Mouse (Mus musculus): ENCODE data around the gene Thy1.

Gene Thy1

DNA sequence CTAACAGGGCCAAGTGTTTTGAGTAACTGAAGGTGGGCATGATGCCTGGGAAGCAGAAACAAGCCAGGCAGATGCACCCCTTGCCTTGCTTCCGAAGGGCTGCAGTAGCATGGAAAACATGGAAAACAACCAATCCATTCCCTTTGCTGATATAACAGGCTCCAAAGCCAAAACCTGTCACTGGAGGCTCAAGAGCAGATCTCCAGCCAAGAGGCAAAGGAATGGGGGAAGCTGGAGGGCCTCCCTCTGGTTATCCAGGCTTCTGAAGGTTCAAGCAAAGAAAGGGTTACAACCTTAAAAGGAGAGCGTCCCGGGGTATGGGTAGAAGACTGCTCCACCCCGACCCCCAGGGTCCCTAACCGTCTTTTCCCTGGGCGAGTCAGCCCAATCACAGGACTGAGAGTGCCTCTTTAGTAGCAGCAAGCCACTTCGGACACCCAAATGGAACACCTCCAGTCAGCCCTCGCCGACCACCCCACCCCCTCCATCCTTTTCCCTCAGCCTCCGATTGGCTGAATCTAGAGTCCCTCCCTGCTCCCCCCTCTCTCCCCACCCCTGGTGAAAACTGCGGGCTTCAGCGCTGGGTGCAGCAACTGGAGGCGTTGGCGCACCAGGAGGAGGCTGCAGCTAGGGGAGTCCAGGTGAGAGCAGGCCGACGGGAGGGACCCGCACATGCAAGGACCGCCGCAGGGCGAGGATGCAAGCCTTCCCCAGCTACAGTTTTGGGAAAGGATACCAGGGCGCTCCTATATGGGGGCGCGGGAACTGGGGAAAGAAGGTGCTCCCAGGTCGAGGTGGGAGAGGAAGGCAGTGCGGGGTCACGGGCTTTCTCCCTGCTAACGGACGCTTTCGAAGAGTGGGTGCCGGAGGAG lies at the start of gene Thy1:
Gene Thy1 (plus strand): TSS at position 549 of the 872 bp plus-strand sequence.
- DNase-seq = no peak

DNA sequence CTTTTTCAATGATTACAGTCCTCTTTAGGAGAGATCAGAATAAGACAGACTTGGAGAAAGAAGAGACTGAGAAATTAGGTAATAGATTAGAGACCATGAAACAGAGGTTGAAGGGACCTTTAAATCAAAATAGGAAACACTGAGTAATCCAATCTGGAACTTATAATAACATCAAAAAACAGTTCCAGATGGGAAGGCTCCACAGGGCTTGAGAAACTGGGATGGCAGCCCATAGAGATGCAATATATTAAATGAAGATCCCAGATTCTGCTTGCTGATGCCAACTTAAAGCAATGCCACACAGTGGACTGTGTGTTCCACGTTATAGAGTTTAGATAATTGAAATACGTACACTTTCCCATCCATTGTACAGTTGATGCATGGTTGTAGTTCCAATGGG lies 45.5 kb upstream of the Thy1 start:
- DNase-seq = no peak

DNA sequence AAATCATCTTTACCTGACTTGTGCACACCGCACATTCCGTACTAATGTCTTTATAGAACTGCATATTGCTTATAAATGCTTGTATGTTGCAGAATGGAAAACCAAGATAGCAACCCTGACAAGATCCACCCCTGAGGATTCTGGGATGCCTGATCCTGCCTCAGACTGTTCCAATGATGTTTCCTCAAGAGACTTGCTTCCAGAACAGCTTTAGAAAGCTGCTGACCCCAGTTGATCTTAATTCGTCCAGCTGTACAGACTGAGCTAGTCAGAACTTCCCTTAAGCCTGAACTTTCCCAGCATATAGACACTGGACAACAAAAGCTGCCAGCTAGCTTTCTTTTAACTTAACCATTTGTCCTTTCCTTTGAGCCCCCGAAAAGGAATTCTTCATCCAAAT lies 44.3 kb upstream of the Thy1 start:
- no peak for DNase-seq

DNA sequence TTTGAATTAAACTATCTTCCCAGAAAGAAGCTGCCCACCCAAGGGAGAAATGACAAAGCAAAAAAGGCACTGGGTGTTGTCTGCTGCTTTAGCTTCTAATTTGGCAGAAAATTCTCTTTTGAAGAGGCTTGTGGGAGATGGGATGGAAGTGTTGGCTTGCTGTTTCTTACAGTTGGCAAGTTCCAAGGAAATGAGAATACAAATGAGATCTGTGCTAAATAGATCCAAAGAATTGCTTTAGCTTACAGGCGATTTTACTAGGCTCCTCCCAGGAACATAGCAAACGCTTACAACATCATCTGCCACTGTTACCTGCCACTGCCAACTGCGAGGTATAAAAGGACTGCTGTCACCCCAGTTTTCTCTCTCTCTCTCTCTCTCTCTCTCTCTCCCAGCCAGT lies 38.8 kb upstream of the Thy1 start:
- DNase-seq = no peak

DNA sequence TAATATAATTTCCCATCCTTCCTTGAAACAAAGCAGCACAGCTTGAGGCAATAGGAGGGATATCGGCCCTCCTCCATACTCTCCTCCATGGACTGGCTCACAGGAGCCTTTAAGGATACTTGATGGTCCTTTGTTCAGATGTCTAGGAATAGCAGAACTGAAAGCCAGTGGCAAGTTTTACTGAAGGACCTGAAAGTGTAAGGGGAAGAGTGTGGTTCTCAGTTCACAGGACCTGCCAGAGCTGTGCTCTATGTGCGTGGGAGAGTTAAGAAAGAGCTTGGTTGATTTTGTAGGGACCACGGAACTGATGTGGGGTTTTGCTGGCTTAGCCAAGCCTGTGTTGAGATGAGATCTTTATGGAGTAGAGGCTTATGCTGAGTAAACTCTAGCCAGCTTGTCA lies 37.9 kb upstream of the Thy1 start:
- DNase-seq = no peak

DNA sequence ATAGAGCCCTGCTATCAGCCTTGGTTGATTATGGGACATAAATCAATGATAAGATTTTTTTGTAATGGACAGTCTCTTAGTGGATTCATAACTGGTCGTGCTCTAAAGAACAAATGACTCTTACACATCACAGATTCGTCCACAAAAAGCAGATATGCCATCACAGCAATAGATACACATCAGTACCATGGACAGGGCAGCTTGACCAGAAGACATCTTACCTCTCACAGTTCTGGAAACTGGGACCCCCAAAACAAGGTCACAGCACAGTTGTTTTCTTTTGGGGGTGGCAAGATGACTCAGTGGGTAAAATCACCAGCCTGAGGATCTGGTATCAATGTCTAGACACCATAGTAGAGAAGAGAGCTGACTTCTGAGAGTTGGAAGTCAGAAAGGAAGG lies 35.9 kb upstream of the Thy1 start:
- no peak for DNase-seq

DNA sequence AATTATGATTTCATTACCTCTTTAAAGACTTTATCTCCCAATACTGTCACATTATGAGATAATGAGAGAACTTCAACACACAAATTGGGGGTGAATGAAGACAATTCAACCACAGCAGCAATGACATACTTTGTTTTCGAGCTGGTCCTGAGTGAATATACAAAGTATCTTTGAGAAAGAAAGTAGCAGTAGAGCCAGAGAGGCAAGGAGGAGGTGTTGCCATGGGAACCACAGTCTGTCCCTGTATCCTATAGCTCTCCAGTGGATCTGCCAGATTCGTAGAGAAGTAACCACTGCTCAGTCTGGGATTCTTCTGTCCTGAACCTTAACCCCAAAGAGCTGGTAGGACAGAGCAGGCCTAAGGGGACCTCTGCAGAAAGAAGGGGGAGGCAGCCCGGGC lies 35.2 kb upstream of the Thy1 start:
- DNase-seq = no peak

DNA sequence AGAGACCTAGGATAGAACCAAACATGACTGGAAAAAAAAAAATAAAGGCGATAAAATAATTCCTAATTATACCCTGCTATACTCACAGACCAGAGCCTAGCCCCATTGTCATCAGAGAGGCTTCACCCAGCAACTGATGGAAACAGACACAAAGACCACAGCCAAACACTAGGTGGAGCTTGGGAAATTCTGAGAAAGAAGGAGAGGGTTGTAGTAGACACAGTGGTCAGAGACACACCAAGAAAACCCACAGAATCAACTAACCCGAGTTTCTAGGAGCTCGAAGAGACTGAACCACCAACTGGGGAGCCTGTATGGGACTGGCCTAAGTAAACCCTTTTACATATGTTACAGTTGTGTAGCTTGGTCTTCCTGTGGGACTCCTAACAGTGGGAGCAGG lies 32.3 kb upstream of the Thy1 start:
- no peak for DNase-seq

DNA sequence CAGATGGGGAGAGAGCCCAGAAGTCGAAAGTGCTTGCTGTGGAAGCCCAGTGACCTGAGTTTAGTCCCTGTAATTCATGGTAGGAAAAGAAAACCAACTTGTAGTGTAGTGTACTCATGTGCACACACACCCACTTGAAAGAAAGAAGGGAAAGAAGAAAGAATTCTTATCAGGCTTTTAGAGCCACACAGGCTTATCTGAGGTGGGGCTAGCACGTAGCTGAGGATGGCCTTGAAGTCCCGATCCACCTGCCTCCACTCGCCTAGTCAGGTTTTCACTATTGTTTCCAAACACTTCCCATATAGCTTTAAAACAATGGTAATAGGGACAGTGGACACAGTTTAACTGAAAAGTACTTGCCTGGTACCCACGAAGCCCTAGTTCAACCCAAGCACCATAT lies 31.5 kb upstream of the Thy1 start:
- no peak for DNase-seq

DNA sequence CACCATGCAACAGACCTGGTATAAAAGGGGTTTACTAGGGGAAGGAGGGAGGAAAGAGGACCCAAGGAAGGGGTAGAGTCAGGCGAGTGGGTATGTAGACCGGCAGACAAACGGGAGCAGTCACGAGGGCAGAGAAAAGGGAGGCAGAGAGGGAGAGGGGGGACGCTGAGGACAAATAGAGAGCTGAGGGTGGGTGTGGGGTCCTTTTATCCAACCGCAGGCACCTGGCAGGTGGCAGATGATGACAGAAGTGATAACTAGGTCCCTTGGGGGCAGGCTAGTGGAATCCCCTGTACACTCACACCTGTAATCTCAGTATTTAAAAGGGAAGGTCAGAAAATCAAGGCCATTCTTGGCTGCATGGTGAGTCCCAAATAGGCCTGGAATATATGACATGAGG lies 31.0 kb upstream of the Thy1 start:
- DNase-seq = no peak

DNA sequence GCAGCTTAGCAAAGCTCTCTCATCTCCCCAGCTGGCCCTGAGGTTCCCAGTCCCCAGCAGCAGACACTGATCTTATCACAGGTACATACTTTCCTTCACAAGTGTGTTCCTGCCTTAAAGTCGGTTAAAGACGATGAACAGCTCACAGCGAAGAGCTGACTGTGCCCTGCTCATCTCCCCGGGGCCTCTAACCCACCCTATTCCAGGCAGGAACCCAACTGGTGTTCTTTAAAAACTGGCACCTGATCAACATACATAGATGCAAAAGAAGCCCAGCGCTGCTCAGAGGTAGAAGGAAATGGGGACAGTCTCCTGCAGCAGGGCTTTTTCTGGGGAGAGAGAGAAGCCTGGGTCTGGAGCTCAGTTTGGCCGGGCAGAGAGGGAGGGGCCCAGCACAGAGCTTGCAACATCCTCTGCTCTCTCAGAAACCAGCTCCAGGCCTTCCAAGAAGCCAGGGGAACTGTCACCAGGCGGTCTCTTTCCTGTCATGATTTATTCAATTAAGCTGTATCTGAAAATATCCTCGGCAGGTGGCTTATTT lies 30.4 kb upstream of the Thy1 start:
- DNase-seq = peak; percentile 12

DNA sequence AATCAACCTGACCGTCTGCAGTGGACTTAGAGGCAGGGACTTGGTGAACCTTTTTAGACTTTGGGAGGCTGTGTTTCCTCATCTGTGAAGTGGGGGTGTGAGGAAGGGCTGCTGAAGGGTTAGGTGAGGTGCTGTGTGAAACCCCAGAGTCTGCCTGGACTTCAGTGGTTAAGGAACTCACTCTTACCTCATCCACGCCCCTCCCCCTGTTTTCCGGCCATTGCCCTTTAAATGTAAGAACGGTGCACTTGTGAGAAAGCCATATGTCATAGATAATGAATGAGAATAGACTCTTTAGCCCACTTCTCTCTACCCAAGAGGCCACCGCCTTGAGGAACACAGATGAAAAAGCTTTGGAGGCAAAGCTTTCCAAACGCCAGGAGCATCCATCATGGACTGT lies 29.4 kb upstream of the Thy1 start:
- DNase-seq = no peak

DNA sequence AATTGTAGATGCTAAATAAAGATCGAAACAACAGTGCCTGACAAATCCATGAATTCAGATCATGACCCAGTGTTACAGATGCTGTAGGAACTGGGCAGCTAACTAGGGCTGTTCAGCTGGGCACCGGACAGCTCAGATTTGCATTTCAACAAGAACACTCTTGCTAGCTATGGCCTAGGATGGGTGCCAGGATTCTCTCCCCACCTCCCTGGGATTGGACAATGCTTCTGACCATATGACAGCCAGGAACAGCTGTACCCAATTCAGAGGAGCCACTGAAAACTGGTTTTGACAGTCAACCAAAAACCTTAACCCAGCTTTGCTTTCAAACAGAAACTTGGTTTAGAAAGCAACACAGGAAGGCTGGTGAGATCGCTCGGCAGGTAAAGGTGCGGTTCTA lies 26.9 kb upstream of the Thy1 start:
- DNase-seq = no peak

DNA sequence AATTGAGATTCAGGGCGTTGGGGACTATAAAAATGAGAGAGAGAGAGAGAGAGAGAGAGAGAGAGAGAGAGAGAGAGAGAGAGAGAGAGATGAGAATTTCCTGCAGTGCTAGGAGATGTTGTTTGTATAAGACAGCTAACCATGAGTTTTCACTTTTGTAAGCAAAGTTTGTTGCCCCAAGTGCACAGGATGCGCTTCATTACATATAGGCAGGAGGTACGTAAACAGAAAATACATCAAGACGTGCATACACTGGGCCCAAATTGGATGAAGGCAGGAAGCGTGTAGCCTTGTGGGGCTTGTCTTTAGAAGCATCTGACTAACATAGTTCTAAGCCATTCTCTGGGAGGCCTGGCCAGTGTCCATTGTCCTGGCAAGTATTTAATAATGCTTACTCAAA lies 25.3 kb upstream of the Thy1 start:
- DNase-seq = no peak

DNA sequence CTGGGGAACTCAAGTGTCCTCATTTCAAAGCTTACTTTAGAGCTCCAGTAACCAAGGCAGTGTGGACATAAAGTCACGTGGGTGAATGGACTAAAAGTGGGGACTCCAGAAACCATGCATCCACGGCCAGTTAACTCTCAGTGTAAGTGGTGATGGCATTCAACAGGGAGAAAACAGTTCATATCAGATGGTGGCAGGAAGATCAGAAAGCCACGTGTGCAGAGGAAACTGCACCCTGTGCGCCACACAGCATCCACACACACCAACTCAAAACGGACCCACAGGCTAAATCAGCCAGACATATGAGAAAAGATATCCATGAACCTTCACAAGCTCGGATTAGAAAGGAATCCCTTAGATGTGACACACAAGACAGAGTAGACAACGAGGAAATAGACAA lies 23.2 kb upstream of the Thy1 start:
- DNase-seq = no peak

DNA sequence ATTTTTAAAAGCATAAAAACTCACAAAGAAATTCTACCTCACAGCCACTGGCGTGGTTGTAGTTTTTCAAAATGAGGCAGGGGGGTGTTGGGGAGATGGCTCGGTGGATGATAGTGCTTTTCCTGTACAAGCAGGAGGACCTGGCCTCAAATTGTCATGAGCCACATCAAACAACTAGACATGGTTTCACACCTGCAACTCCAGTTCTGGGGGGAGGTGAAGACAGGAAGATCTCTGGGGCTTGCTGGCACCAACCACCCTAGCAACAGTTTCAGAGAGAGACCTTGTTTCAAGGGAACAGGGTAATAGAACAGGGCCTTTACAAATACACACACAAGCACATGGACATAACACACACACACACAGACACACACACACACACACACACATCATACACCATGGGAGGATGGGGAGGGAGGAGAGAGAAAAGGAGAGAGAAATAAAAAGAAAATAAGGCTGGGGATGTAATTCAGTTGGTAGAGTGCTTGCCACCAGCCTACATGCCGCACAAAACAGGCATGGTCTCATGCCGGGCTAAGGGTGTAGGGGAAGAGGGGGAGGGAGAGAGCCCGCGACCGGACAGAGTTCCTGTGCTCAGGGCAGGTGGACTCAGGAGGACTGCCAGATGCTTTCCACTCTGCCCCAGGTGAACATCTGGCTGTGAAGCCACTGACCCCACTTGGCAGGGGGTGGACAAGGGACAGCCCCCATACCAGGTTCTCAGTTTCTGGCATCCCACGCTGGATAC lies 20.9 kb upstream of the Thy1 start:
- no peak for DNase-seq

DNA sequence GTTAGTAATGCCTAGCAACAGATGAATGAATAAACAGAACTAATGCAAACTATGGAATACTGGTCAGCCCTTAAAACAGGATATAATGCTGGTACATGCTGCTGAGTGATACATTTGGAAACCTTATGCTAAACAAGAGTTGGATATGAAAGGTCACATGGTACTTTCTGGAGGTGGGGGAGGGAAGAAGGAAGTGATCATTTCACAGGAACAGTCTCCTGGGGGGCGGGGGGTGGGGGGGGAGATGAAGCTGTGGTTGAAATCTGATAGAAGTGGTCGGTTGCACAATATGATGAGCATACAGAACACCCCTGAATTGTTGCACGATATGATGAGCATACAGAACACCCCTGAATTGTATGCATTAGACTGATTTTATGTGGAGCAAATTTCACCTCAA lies 19.1 kb upstream of the Thy1 start:
- DNase-seq = no peak

DNA sequence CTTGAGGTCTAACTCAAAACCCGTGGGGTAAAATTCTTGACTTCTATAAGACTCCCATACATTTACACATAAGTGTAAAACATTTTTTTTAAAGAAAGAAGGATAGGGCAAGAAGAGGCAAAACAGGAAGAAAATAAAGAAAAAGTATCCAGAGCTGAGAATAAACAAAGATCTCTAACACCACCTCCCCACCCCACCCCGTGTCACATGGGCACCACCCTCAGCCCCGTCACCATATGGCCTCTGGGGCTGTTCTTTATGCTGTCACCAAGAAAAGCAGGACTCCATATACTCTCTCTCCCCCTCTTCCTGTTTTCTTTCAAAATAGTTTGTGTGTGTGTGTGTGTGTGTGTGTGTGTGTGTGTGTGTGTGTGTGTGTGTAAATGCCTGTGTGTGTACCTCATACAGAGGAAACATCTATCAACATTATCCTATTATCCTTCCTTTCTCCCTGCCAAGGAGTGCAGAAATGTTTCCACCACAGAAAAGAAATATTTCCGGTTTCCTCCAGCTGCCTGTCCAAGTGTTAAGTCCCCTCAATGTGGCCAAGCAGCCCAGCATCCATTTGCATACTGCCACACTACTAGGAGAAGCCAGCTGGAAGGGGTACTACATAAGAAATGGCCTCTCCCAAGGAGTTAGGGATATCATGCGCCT lies 13.5 kb upstream of the Thy1 start:
- no peak for DNase-seq

DNA sequence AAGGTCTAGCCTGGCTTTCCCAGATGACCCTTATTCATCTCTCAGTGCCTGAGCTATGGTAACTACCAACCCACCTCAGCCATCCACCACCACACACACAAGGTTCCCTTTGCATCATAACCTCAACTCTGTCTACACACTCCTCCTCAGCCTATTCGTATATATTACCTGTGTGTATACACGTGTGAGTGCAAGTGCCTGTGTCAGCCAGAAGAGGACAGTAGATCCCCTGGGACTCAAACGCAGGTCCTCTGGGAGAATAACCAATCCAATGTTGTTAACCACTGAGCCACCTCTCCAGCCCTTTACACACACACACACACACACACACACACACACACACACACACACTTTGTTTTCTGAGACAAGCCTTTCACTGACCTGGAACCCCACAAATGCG lies 12.5 kb upstream of the Thy1 start:
- no peak for DNase-seq

DNA sequence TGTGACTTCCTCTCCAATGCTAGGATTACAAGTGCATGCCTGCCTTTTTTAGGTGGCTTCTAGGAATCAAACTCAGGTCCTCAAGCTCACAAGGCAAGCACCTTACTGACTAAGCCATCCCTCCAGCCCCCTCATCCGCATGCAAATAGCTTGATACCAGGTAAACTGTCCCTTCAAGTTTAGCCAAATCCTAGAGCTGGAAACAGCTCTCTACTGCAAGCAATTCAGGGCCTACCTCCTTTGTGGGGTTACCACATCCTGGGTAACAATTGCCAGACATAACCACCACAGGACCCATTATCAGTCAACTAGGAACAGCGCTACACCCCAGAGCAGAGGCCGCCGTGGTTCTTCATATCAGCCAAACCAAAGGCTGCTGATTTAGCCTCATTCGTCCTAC lies 12.1 kb upstream of the Thy1 start:
- DNase-seq = no peak

DNA sequence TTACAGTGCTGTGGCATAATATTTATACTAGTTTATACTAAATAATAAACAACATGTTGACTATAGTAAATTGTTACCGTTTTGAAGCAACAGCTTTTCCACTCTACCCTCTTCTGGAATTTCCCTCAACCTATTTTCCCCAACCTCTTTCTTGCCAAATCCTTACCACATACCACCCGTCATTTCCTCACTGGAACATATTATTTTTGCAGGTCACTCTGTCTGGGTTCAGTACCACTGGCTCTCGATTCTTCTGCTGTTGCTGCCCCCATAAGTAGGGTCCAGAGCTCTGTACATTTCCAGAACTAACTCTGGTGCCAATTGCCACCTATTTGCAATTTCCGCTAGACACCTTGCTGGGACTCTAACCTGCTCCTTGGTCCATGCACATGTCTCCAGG lies 11.2 kb upstream of the Thy1 start:
- no peak for DNase-seq

DNA sequence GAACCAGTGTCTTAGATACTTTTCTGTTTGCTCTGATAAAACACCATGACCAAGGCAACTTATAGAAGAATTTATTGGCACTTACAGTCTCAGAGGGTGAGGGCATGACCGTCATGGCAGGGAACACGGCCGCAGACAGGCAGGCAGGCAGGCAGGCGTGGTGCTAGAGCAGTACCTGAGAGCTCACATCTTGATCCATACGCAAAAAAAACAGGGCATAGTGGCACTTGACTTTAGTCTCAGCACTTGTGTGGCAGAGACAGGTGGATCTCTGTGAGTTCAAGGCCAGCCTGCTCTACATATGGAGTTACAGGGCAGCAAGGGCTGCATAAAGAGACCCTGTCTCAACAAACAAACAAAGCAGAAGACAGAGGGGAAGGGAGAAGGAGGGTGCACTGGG lies 9.9 kb upstream of the Thy1 start:
- no peak for DNase-seq

DNA sequence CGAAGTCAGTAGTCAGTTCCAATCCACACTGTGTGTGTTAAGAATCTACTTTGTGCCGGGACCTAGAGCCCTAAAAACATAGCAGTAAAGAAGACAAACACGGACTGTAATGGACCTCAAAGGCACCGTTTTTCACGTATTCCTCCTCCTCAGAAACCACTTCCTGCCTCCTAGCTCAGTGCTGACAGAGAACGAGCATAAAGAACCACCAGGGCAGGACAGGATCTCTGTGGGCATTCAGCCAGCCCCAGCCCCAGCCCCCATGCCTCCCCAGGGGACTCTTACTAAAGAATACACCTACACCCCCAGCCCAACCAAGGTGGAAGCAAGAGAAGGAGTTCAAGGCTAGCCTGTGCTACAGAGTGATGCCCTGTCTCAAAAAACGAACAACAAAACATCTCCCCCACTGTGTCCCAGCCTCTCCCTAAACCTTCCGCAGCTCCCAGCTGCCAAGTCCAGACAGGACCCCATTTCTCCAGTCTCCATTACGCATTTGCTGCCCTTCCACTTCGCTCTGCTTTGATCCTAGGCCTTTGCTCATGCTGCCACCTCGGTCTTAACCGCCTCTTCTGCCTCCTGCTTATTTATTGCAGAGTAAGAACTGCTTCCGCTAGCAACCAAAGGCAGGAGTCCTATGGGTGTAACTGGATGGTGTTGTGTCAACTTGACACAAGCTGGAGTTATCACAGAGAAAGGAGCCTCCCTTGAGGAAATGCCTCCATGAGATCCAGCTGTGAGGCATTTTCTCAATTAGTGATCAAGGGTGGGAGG lies 9.0 kb upstream of the Thy1 start:
- DNase-seq = no peak
